Mouse (Mus musculus) liver, embryonic 14.5 days (tissue): ENCODE measurements around the gene Prr23a2.

ENCODE experiments used
- CTCF ChIP-seq: IDR thresholded peaks from 2 replicates; pipeline ENCODE4 v1.5.1; 2016; ENCODE audit warnings: antibody characterized with exemption, low read depth, control low read depth
- EP300 ChIP-seq: IDR thresholded peaks from 2 replicates; pipeline ENCODE4 v1.6.1; 2016; ENCODE audit warnings: antibody characterized with exemption, low read depth

DNA sequence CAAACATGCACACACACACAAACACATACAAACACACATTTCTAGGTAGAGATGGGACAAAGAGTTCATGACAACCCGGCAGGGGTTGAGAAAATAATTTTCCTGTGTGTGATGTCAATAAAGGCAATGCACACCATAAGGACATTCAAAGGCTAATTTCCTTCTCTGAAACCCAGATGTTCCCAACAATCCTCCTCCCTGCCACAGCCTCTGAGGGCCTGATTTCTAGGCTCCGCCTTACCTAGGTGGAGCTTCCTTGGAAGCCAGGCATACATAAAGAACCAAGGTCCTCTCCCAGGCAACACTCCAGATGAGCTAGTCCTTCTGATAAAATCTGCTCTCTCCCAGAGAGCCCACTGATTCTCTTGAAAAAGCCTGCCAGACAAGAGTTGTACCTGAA is 46.5 kb downstream of the Prr23a2 start, which contains the start of gene 7420426K07Rik:
- TF ChIP-seq EP300 (no peak), CTCF (no peak)
